ENCODE assay signal across 8 mouse cellular contexts in the genomic region with DNA sequence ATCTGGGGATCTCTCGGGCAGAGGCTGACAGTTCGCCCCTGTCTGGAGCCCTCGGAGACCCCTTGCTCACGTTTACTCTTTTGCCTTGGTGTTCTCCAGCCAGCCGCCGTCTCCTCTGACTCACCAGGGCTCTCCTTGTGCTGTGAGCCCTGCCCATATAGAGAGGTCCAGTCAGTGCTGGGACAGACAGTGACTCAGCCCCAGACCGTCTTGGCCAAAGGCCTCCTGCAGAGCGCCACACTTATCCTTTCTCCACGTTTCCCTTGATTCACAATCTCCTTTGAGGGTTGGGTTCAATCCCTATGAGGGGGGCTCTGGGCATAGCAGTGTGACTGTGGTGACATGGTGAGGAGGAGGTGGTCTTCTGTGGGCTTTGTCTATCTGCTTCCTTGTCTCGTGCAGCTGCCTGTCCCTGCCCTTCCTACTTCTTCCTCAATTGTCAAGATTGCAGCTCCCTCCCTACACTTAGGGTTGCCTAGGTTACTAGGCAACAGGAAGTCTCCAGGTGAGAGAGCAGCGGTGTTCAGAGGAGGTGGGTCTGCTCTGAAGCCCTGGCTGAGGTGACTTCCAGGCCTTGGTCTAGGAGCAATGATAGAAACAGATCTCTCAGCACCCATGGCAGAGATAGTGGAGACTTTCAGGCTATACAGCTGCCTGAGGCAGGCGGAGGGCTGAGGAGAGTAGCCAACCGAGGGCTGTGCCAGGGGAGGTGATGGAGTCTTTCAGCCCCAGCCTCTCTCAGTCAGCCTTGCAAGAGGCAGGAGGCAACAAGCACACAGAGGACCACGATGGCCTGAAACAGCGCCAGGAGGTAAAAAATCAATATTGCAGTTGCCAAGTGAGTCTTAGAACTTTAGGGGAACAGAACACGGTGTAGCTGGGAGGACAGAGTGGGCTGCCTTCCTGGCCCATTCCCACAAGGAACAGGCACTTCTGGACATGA. TPM values are rescaled to one million over a fixed set of nuclear protein-coding genes. Genes with fewer than 3 reads are reported as not detected.
DNase-seq lines count a peak whose midpoint lies in the region; ATAC-seq and TF ChIP-seq lines count a peak whose summit lies in the region.
"Had no signal": no experiment of that assay in that cellular context is flagged by ENCODE, and none has a peak within 500 bp of the region (broad histone marks: within the 10 kb centered on the region; RNA-seq: fewer than 3 reads in every experiment).

No protein-coding gene starts in this region.

- peak; percentile 91 for DNase-seq in MN1 (ENCODE audit: low spot score)
- DNase-seq in urinary bladder, postnatal 14 days (ENCODE audit: low spot score): peak; percentile 82
- no peak for DNase-seq in left cerebral cortex, adult 18-20 months (ENCODE audit: low spot score in 2 of 2)

- TF ChIP-seq CTCF in C2C12 (IDR thresholded peaks at IDR 0.05; ENCODE audit: control insufficient read depth, insufficient read depth, insufficient read length): no peak

- H3K27ac ChIP-seq in heart, embryonic 16.5 days (ENCODE audit: low read length): no peak overlapping the region; the same call in 1 of the 2 replicates
- H3K27ac ChIP-seq: embryonic facial prominence, embryonic 13.5 days had no signal

- no peaks in the 10 kb centered on the region for H3K9me3 ChIP-seq in heart, embryonic 16.5 days (replicated peaks; ENCODE audit: control insufficient read depth, low read length)
- H3K9me3 ChIP-seq: embryonic facial prominence, embryonic 13.5 days had no signal

- H3K36me3 ChIP-seq in C2C12 (ENCODE audit: control insufficient read depth, insufficient read depth): peaks cover under 1% of the 10 kb centered on the region
- no peaks in the 10 kb centered on the region for H3K36me3 ChIP-seq in heart, embryonic 16.5 days (ENCODE audit: control insufficient read depth, insufficient read depth)
- H3K36me3 ChIP-seq: embryonic facial prominence, embryonic 13.5 days had no signal

- peaks cover 1% of the 10 kb centered on the region for H3K79me2 ChIP-seq in C2C12 (ENCODE audit: control insufficient read depth, insufficient read depth)

- no peak; the same call in 1 of the 2 replicates for ATAC-seq in heart, embryonic 16.5 days (replicated peaks; ENCODE audit: extremely low read depth, insufficient read depth, low FRiP score)
- peak; percentile 60 for ATAC-seq in megakaryocyte, adult 5-6 weeks (ENCODE audit: poor library complexity, severe bottlenecking)
- ATAC-seq in erythroblast, adult 5-6 weeks (replicated peaks; ENCODE audit: low FRiP score, poor library complexity, severe bottlenecking): no peak

- peak overlapping the region; percentile 33 for H3ac ChIP-seq in C2C12 (ENCODE audit: control insufficient read depth, insufficient read length, low read depth)

- peak overlapping the region; percentile 3 for H3K9ac ChIP-seq in heart, embryonic 16.5 days (ENCODE audit: low read length)
- H3K9ac ChIP-seq: embryonic facial prominence, embryonic 13.5 days had no signal

- H3K4me1 ChIP-seq in heart, embryonic 16.5 days (ENCODE audit: control insufficient read depth, insufficient read depth, low read length): peaks cover 35% of the 10 kb centered on the region

- H3K4me2 ChIP-seq in heart, embryonic 16.5 days (ENCODE audit: low read depth, low read length): peak overlapping the region; percentile 35; the same call in 1 of the 2 replicates
- H3K4me2 ChIP-seq: embryonic facial prominence, embryonic 13.5 days had no signal

- H3K4me3 ChIP-seq in C2C12 (ENCODE audit: insufficient read depth, poor library complexity, severe bottlenecking): no peak overlapping the region
- no peak overlapping the region for H3K4me3 ChIP-seq in heart, embryonic 16.5 days (ENCODE audit: low read length)
- H3K4me3 ChIP-seq: embryonic facial prominence, embryonic 13.5 days had no signal

- no peaks in the 10 kb centered on the region for H3K27me3 ChIP-seq in C2C12 (ENCODE audit: control insufficient read depth, insufficient read depth, insufficient read length)
- H3K27me3 ChIP-seq in heart, embryonic 16.5 days (ENCODE audit: control insufficient read depth, insufficient read depth, low read length): no peaks in the 10 kb centered on the region

- WGBS in heart, embryonic 16.5 days: 30% methylated on average over 16 of the region's 16 CpGs

- no peaks in the 10 kb centered on the region for H3K79me3 ChIP-seq in C2C12 (ENCODE audit: low read depth)

TF ChIP-seq in C2C12, 6 proteins besides CTCF, POLR2A, EP300 and RAD21:
- TF ChIP-seq CEBPB (IDR thresholded peaks at IDR 0.05; ENCODE audit: low read depth): no peak
- TF ChIP-seq USF1 (IDR thresholded peaks at IDR 0.05; ENCODE audit: low read depth): no peak
- TF ChIP-seq MAX (IDR thresholded peaks at IDR 0.05): peak; percentile 80
- TF ChIP-seq MYOD1 (IDR thresholded peaks at IDR 0.05; ENCODE audit: control insufficient read depth, insufficient read length, low read depth): peak; percentile 37
- peak; percentile 82 for TF ChIP-seq FOSL1 (IDR thresholded peaks at IDR 0.05; ENCODE audit: insufficient read depth, low read length, poor library complexity, severe bottlenecking)
- TF ChIP-seq MYOG (IDR thresholded peaks at IDR 0.05; ENCODE audit: control insufficient read depth, extremely low read depth, insufficient read length): no peak

RNA-seq across cellular contexts. Expression of a gene that starts 7.1 kb away (rescaled TPM):
- polyA plus RNA-seq in C2C12 (2012; fragmentation: generic; extraction: Trizol): 180 TPM
- polyA plus RNA-seq in heart, embryonic 16.5 days (2015; fragmentation: Nextera tagmentation; extraction: Ambion mirVana): 43.1 and 52.1 TPM in 2 replicates
- 2.6 and 4.4 TPM in 2 replicates for total RNA-seq in megakaryocyte, adult 5-6 weeks (2015)
- total RNA-seq in megakaryocyte, adult 5-6 weeks (2017): 8.7 and 11.2 TPM in 2 replicates
- not detected in 2 replicates for total RNA-seq in erythroblast, adult 5-6 weeks (2015; ENCODE audit: low replicate concordance)
- 1.2 and 4.2 TPM in 2 replicates for total RNA-seq in erythroblast, adult 5-6 weeks (2017; ENCODE audit: low replicate concordance)
- total RNA-seq in left cerebral cortex, adult 18-20 months (2021): 10 to 100 TPM; 13.5 to 23.2 TPM

Comparison
In these comparisons a context has a peak if more than half of its experiments do, and no peak if none do; other contexts are left out.
1. DNase-seq: peak in MN1 (single experiment) and urinary bladder, postnatal 14 days (single experiment); none in left cerebral cortex, adult 18-20 months (0 of 2).